Mouse (Mus musculus) liver, embryonic 14.5 days (tissue): ENCODE measurements around the gene Theg. TPM values are rescaled to one million over a fixed set of nuclear protein-coding genes. Genes with fewer than 3 reads are reported as not detected.

Source experiments
- ATAC-seq: fragments of 200-750 bp; cut with Nextera tagmentation; 2 replicates; pipeline ENCODE4 v1.8.0; 2017; ENCODE audit warnings: moderate number of reproducible peaks, mild to moderate bottlenecking, moderate library complexity; ENCODE audit not compliant: insufficient read depth
- DNase-seq, 3 experiments: peaks; one replicate each; pipeline ENCODE4 v3.0.0-alpha.2; 2012 to 2013; ENCODE audit warnings: low read depth in 3 of 3, low spot score in 3 of 3
- H3K27ac ChIP-seq: fragments of 300-500 bp; sonication (generic); 2 replicates; pipeline ENCODE4 v1.5.1; 2014; ENCODE audit warnings: moderate library complexity, mild to moderate bottlenecking, control low read depth, inconsistent platforms
- H3K27me3 ChIP-seq: fragments of 300-500 bp; sonication (generic); 2 replicates; pipeline ENCODE4 v1.6.1; 2014; ENCODE audit warnings: mild to moderate bottlenecking, low read length, moderate library complexity; ENCODE audit not compliant: control insufficient read depth, insufficient read depth
- H3K36me3 ChIP-seq: fragments of 300-500 bp; sonication (generic); replicated peaks from 2 replicates; pipeline ENCODE4 v1.6.1; 2014; ENCODE audit warnings: low read depth; ENCODE audit not compliant: control insufficient read depth, insufficient read depth
- H3K4me1 ChIP-seq, 2 experiments: fragments of 200-500 bp in 1 of 2; fragments of 300-500 bp in 1 of 2; sonication (generic) in 1 of 2; replicated peaks; 2 replicates each; pipeline ENCODE4 v1.6.1; 2012 to 2014; ENCODE audit warnings: antibody characterized with exemption in 1 of 2, inconsistent platforms in 1 of 2, low read length in 1 of 2; ENCODE audit not compliant: control insufficient read depth in 2 of 2, insufficient read depth in 2 of 2
- H3K4me2 ChIP-seq: fragments of 300-500 bp; sonication (generic); 2 replicates; pipeline ENCODE4 v1.6.1; 2014; ENCODE audit warnings: low read depth, mild to moderate bottlenecking, control low read depth, moderate library complexity
- H3K4me3 ChIP-seq, 2 experiments: fragments of 200-500 bp in 1 of 2; fragments of 300-500 bp in 1 of 2; sonication (generic) in 1 of 2; 2 replicates each; pipeline ENCODE4 v1.5.1; 2012 to 2014; ENCODE audit warnings: low read depth in 2 of 2, low read length in 2 of 2, mild to moderate bottlenecking in 2 of 2, control low read depth in 1 of 2, inconsistent platforms in 1 of 2, moderate library complexity in 1 of 2; ENCODE audit not compliant: insufficient read depth in 1 of 2
- H3K9ac ChIP-seq: fragments of 300-500 bp; sonication (generic); replicated peaks from 2 replicates; pipeline ENCODE4 v1.6.1; 2014; ENCODE audit warnings: mild to moderate bottlenecking, control low read depth, moderate library complexity
- H3K9me3 ChIP-seq: fragments of 300-500 bp; sonication (generic); 2 replicates; pipeline ENCODE4 v1.6.1; 2016; ENCODE audit warnings: low read length, mixed read lengths; ENCODE audit not compliant: control insufficient read depth
- CTCF ChIP-seq: IDR thresholded peaks from 2 replicates; pipeline ENCODE4 v1.5.1; 2016; ENCODE audit warnings: antibody characterized with exemption, low read depth, control low read depth
- EP300 ChIP-seq: IDR thresholded peaks from 2 replicates; pipeline ENCODE4 v1.6.1; 2016; ENCODE audit warnings: antibody characterized with exemption, low read depth
- WGBS: fragments of 180-500 bp; shearing (Covaris S2); extraction: QIAGEN DNeasy Blood & Tissue Kit; methylation state at CpG from one replicate; pipeline ENCODE4 v1.1.7; 2014; ENCODE audit not compliant: insufficient replicate concordance; 5-methylcytosine and 5-hydroxymethylcytosine counted together
- polyA plus RNA-seq, 2 experiments: library from polyadenylated mRNA; depleted of rRNA in 1 of 2; stranded (reverse) in 1 of 2; unstranded in 1 of 2; fragments of >200 nt; fragmentation: Nextera tagmentation in 1 of 2; extraction: Ambion mirVana in 1 of 2; gene quantifications; 2 replicates each; pipeline versions ENCODE4 v1.2.1 to v1.2.3; 2012 to 2014

Theg gene
- polyA plus RNA-seq, 2 experiments = not detected

DNA sequence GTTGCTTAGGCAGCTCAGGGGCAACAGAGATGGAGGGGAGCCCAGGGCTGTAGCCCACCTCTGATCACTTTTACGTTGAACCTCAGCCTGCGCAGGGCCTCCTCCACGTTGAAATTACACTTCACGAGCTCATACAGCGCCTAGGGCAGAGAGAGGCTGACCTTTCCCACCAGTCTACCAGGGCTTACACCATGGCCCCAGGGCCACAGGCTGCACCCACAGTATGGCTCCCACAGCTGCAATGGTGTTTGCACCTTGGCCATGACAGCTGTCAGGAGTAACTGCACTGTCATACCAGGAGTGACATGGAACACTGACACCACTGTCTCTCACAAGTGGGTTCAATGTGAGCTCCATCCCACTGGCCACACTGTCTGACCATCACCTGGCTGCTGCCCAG lies 42.5 kb downstream of the Theg start:
- Histone ChIP-seq H3K4me3 (no peak overlapping the region), H3K36me3 (peaks cover 7% of the 10 kb centered on the region; the same call in 1 of the 2 replicates), H3K9ac (no peak overlapping the region), H3K4me2 (no peak overlapping the region), H3K27ac (no peak overlapping the region), H3K4me1 (no peaks in the 10 kb centered on the region), H3K27me3 (no peaks in the 10 kb centered on the region), H3K9me3 (no peaks in the 10 kb centered on the region)
- TF ChIP-seq EP300 (no peak), CTCF (no peak)
- DNase-seq = no peak
- WGBS = 79% methylated on average over 5 of the region's 5 CpGs
- ATAC-seq = no peak

DNA sequence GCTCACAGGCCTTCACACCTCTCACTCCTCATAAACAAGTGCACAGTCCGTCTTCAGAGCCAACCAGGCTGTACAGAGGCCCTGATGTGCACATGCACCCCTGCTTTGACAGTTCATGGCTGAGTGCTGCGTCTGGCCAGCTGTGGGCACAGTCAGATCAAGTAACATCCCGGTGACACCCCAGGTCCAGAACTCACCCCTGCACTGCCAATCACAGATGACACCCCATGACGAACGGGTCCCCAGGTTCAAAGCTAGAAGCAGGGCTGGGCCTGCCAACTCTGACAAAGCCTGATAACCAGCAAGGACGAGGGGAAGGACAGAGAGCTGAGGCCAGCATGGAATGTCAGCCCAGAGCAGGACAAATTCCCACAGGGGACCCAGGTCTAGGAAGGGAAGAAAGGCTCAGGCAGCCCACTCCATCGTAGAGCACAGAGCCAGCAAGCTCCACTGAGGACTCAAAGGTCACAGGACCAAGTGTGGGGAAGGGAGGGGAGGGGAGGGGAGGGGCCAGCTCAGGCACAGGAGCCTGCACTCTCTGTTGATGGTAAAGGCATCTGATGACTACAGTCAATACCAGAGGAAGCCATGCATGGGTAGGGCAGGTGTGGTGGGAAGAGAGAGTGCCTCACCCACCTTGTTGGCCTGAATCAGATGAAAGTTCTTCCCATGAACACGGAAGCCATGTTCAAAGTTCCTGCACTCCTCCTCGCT lies 43.1 kb downstream of the Theg start:
- Histone ChIP-seq H3K4me1 (no peaks in the 10 kb centered on the region), H3K9ac (no peak overlapping the region), H3K4me3 (no peak overlapping the region), H3K27ac (no peak overlapping the region), H3K4me2 (no peak overlapping the region), H3K9me3 (no peaks in the 10 kb centered on the region), H3K27me3 (no peaks in the 10 kb centered on the region), H3K36me3 (peaks cover 5% of the 10 kb centered on the region; the same call in 1 of the 2 replicates)
- ATAC-seq (peak; percentile 14; the same call in 1 of the 2 replicates), DNase-seq (no peak)
- 62% methylated on average over 9 of the region's 9 CpGs for WGBS
- TF ChIP-seq CTCF = no peak
- no peak for TF ChIP-seq EP300

DNA sequence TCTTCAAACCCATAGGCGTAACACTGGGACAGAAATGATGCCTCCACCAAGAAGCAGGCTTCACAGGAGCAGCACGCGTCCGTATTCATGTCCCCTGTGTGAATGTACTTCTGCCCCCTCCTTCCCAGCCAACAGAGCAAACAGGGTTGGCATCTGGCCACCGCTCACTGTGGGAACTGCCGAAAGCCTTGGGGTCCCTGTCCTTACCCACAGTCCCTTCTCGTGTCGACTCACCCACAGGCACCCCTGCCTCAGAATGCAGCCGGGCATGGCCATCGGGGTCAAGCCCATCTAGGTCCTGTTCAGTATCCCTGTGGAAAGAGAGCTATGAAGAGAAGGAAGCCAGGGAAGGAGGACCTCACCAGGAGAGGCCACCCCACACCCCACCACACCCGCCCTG lies 45.0 kb downstream of the Theg start:
- Histone ChIP-seq H3K9me3 (no peaks in the 10 kb centered on the region), H3K9ac (no peak overlapping the region), H3K4me3 (no peak overlapping the region), H3K27ac (no peak overlapping the region), H3K36me3 (no peaks in the 10 kb centered on the region; the same call in 1 of the 2 replicates), H3K4me2 (no peak overlapping the region), H3K27me3 (no peaks in the 10 kb centered on the region), H3K4me1 (no peaks in the 10 kb centered on the region)
- DNase-seq (no peak), ATAC-seq (no peak)
- no peak for TF ChIP-seq CTCF
- TF ChIP-seq EP300 = no peak
- WGBS = 85% methylated on average over 11 of the region's 11 CpGs

DNA sequence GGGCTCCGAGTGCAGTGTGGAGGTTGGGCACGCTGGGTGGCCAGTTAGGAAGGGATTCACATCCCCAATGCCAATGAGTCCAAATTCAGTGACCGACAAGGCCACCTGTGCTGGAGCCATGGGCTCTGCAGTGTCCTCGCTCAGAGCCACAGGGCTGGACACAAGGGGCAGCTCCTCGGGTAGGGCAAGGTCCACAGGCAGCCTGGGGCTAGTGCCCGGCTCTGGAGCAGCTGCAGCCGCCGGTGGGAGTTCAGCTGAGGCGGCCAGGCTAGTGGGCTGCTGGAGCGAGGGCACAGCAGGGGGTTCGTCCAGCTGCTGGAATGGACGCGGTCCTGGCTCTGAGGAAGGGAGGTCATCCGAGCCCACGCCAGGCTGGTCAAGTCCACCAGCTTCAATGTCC lies 45.6 kb downstream of the Theg start:
- Histone ChIP-seq H3K27me3 (no peaks in the 10 kb centered on the region), H3K27ac (no peak overlapping the region), H3K9me3 (no peaks in the 10 kb centered on the region), H3K36me3 (no peaks in the 10 kb centered on the region; the same call in 1 of the 2 replicates), H3K4me2 (no peak overlapping the region), H3K4me1 (no peaks in the 10 kb centered on the region), H3K4me3 (no peak overlapping the region), H3K9ac (no peak overlapping the region)
- TF ChIP-seq CTCF (no peak), EP300 (no peak)
- no peak for ATAC-seq
- WGBS = 79% methylated on average over 15 of the region's 15 CpGs
- no peak for DNase-seq

DNA sequence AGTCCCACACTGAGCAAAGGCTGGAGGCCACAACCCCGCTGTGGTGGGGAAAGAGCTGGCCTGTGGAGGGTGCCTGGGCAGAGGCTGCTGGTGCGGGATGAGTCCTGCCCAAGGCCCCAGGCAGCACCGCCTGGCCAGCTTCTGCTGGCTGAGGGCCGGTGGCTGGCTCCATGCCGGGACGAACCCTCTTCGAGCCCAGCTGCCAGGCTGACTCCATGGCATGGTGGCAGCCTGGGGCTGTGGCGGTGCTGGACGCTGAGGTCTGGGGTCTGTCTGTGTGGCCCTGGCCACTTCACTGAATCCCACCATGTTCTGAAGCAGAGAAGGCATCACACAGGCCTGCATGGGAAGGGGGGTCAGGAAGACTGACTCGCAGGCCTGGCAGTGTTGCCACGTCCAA lies 46.4 kb downstream of the Theg start:
- H3K27me3 ChIP-seq = no peaks in the 10 kb centered on the region
- DNase-seq (no peak), ATAC-seq (no peak)
- WGBS = 84% methylated on average over 11 of the region's 11 CpGs
- TF ChIP-seq EP300 = no peak
- TF ChIP-seq CTCF = no peak
- no peak overlapping the region for H3K4me3 ChIP-seq
- H3K4me2 ChIP-seq = no peak overlapping the region
- H3K36me3 ChIP-seq = no peaks in the 10 kb centered on the region; the same call in 1 of the 2 replicates
- no peaks in the 10 kb centered on the region for H3K4me1 ChIP-seq
- no peak overlapping the region for H3K9ac ChIP-seq
- H3K27ac ChIP-seq = no peak overlapping the region
- H3K9me3 ChIP-seq = no peaks in the 10 kb centered on the region
